Mouse (Mus musculus): ENCODE results near the gene Hadha. TPM values are rescaled to one million over a fixed set of nuclear protein-coding genes. Genes with fewer than 3 reads are reported as not detected.
A peak's percentile ranks its signal among the peaks of the same experiment; 100 is the strongest.

The Hadha gene
- polyA plus RNA-seq, 1 experiment, result 119 TPM

- Histone ChIP-seq H3K79me2 (ENCODE audit: control insufficient read depth, insufficient read depth) (peaks cover 14% of the 10 kb centered on the region), H3K4me2 (ENCODE audit: low read depth) (peak within 1 kb of the TSS; percentile 79), H3K36me3 (ENCODE audit: control insufficient read depth, insufficient read depth) (peaks cover 20% of the 10 kb centered on the region), H3K27me3 (ENCODE audit: control insufficient read depth, insufficient read depth, insufficient read length) (no peaks in the 10 kb centered on the region), H3ac (ENCODE audit: control insufficient read depth, insufficient read length) (peak within 1 kb of the TSS; percentile 37), H3K4me3 (peak within 1 kb of the TSS; percentile 89)
- TF ChIP-seq TCF12 (IDR thresholded peaks at IDR 0.05; ENCODE audit: insufficient read depth, poor library complexity, severe bottlenecking), result no peak
- TF ChIP-seq POLR2A (IDR thresholded peaks at IDR 0.05; ENCODE audit: insufficient read length, low read depth), result peak; percentile 85
- no peak for TF ChIP-seq MYOD1 (IDR thresholded peaks at IDR 0.05; ENCODE audit: control insufficient read depth in 1 of 3, insufficient read length in 2 of 3, low read depth in 2 of 3)
- no peak for TF ChIP-seq TCF3 (IDR thresholded peaks at IDR 0.05; ENCODE audit: insufficient read length, low read depth)
- no peak for TF ChIP-seq MYOG (IDR thresholded peaks at IDR 0.05; ENCODE audit: control insufficient read depth in 1 of 3, insufficient read depth in 1 of 3, insufficient read length in 2 of 3, low read depth in 2 of 3)
- no peak for TF ChIP-seq MAX (IDR thresholded peaks at IDR 0.05; ENCODE audit: low read depth)
- peak; percentile 73 for TF ChIP-seq E2F4 (IDR thresholded peaks at IDR 0.05; ENCODE audit: insufficient read depth)
- peak; percentile 85 for TF ChIP-seq POLR2AphosphoS2 (IDR thresholded peaks at IDR 0.05; ENCODE audit: insufficient read length, low read depth)
- TF ChIP-seq REST (IDR thresholded peaks at IDR 0.05; ENCODE audit: insufficient read depth, insufficient read length), result no peak
- TF ChIP-seq USF1 (IDR thresholded peaks at IDR 0.05; ENCODE audit: low read depth), result peak; percentile 89
- no peak for TF ChIP-seq CEBPB (IDR thresholded peaks at IDR 0.05; ENCODE audit: insufficient read depth, poor library complexity, severe bottlenecking)
- no peak for TF ChIP-seq SRF (IDR thresholded peaks at IDR 0.05; ENCODE audit: control insufficient read depth, insufficient read length, low read depth)
Measured at GRCm38 (mm10) chr5:30072825-30073821, 81.8 kb downstream of the Hadha start, which contains the start of gene Tyms. Gene Tyms, minus strand, starts transcription at chr5:30073617.

- Histone ChIP-seq H3ac (ENCODE audit: control insufficient read depth, insufficient read length) (no peak overlapping the region), H3K4me3 (peak overlapping the region; percentile 89), H3K79me2 (ENCODE audit: control insufficient read depth, insufficient read depth) (peaks cover 14% of the 10 kb centered on the region), H3K36me3 (ENCODE audit: control insufficient read depth, insufficient read depth) (peaks cover 24% of the 10 kb centered on the region), H3K4me2 (ENCODE audit: low read depth) (peak overlapping the region; percentile 79), H3K27me3 (ENCODE audit: control insufficient read depth, insufficient read depth, insufficient read length) (no peaks in the 10 kb centered on the region)
- TF ChIP-seq MYOD1 (IDR thresholded peaks at IDR 0.05; ENCODE audit: control insufficient read depth in 1 of 3, insufficient read length in 2 of 3, low read depth in 2 of 3) (no peak), POLR2AphosphoS2 (IDR thresholded peaks at IDR 0.05; ENCODE audit: insufficient read length, low read depth) (no peak), SRF (IDR thresholded peaks at IDR 0.05; ENCODE audit: control insufficient read depth, insufficient read length, low read depth) (no peak), CEBPB (IDR thresholded peaks at IDR 0.05; ENCODE audit: insufficient read depth, poor library complexity, severe bottlenecking) (no peak), POLR2A (IDR thresholded peaks at IDR 0.05; ENCODE audit: insufficient read length, low read depth) (no peak), REST (IDR thresholded peaks at IDR 0.05; ENCODE audit: insufficient read depth, insufficient read length) (no peak), MAX (IDR thresholded peaks at IDR 0.05; ENCODE audit: low read depth) (no peak), TCF12 (IDR thresholded peaks at IDR 0.05; ENCODE audit: insufficient read depth, poor library complexity, severe bottlenecking) (no peak), E2F4 (IDR thresholded peaks at IDR 0.05; ENCODE audit: insufficient read depth) (no peak), MYOG (IDR thresholded peaks at IDR 0.05; ENCODE audit: control insufficient read depth in 1 of 3, insufficient read depth in 1 of 3, insufficient read length in 2 of 3, low read depth in 2 of 3) (no peak), TCF3 (IDR thresholded peaks at IDR 0.05; ENCODE audit: insufficient read length, low read depth) (no peak), USF1 (IDR thresholded peaks at IDR 0.05; ENCODE audit: low read depth) (no peak)
Measured at GRCm38 (mm10) chr5:30072377-30072776, 82.6 kb downstream of the Hadha start.

- H3K4me3 ChIP-seq, result peak overlapping the region; percentile 89
- TF ChIP-seq USF1 (IDR thresholded peaks at IDR 0.05; ENCODE audit: low read depth) (no peak), MYOD1 (IDR thresholded peaks at IDR 0.05; ENCODE audit: control insufficient read depth in 1 of 3, insufficient read length in 2 of 3, low read depth in 2 of 3) (no peak), CEBPB (IDR thresholded peaks at IDR 0.05; ENCODE audit: insufficient read depth, poor library complexity, severe bottlenecking) (no peak), SRF (IDR thresholded peaks at IDR 0.05; ENCODE audit: control insufficient read depth, insufficient read length, low read depth) (no peak), REST (IDR thresholded peaks at IDR 0.05; ENCODE audit: insufficient read depth, insufficient read length) (no peak), MAX (IDR thresholded peaks at IDR 0.05; ENCODE audit: low read depth) (no peak)
Measured at GRCm38 (mm10) chr5:30071677-30072076, 83.3 kb downstream of the Hadha start.

More at GRCm38 (mm10) chr5:30071677-30072076, 83.3 kb downstream of the Hadha start:
- Histone ChIP-seq H3K27me3 (ENCODE audit: control insufficient read depth, insufficient read depth, insufficient read length) (no peaks in the 10 kb centered on the region), H3K4me2 (ENCODE audit: low read depth) (peak overlapping the region; percentile 79), H3K79me2 (ENCODE audit: control insufficient read depth, insufficient read depth) (peaks cover 14% of the 10 kb centered on the region), H3K36me3 (ENCODE audit: control insufficient read depth, insufficient read depth) (peaks cover 24% of the 10 kb centered on the region), H3ac (ENCODE audit: control insufficient read depth, insufficient read length) (no peak overlapping the region)

Other genes with a start within 250 kb of the Hadha start
- 1.5 TPM for gene Il6, start 142.0 kb downstream of the Hadha start, polyA plus RNA-seq (2012; fragmentation: generic; extraction: Trizol)
- gene Tyms, start 81.5 kb downstream of the Hadha start, polyA plus RNA-seq (2012; fragmentation: generic; extraction: Trizol), result 39.4 TPM
- gene Garem2, start 50.0 kb downstream of the Hadha start, polyA plus RNA-seq (2012; fragmentation: generic; extraction: Trizol), result 0.12 TPM
- 0.08 TPM for gene 3110082J24Rik, start 49.1 kb downstream of the Hadha start, polyA plus RNA-seq (2012; fragmentation: generic; extraction: Trizol)
- gene Hadhb, start 86 bp upstream of the Hadha start, polyA plus RNA-seq (2012; fragmentation: generic; extraction: Trizol), result 52.3 TPM
- gene Adgrf3, start 50.6 kb upstream of the Hadha start, polyA plus RNA-seq (2012; fragmentation: generic; extraction: Trizol), result 0.22 TPM
- 11.1 TPM for gene Selenoi, start 77.4 kb upstream of the Hadha start, polyA plus RNA-seq (2012; fragmentation: generic; extraction: Trizol)
- 0.01 TPM for gene Drc1, start 126.2 kb upstream of the Hadha start, polyA plus RNA-seq (2012; fragmentation: generic; extraction: Trizol)

Measured in myocyte (in vitro differentiated cells).